Mouse (Mus musculus) adrenal gland, postnatal 10 days (tissue): ENCODE measurements around the gene P3h4. TPM values are rescaled to one million over a fixed set of nuclear protein-coding genes. Genes with fewer than 3 reads are reported as not detected.
"Not testable (repeated sequence)": the region's sequence is repeated elsewhere in the genome, so short reads cannot be mapped to it uniquely, and the experiment has no call there.

Experiments used
- DNase-seq: peaks from one replicate; pipeline ENCODE4 v3.0.0; 2021; ENCODE audit warnings: mixed read lengths
- microRNA-seq: library from miRNA; unstranded; fragments of <30 nt; microRNA quantifications from one replicate; pipeline ENCODE4 v1.2.0, GENCODE M21; 2021
- total RNA-seq, 2 experiments: library from RNA; stranded (reverse); gene quantifications; 2 replicates each; pipeline ENCODE4 v1.2.3; 2021

The P3h4 gene
- total RNA-seq, 2 experiments from 2014 or later = 29.4 to 30.1 TPM

- DNase-seq = not testable (repeated sequence)
Observed at GRCm38 (mm10) chr11:100361059-100361458, 53.6 kb downstream of the P3h4 start.

GRCm38 (mm10) chr11:100360175-100360574 is 54.5 kb downstream of the P3h4 start:
- DNase-seq = no peak

Small RNAs within 50 kb of the gene (microRNA-seq; reads per million reads assigned to microRNA genes)
- not detected for gene Gm27374

Other genes with a start within 250 kb of the P3h4 start
- gene Krt9, start 221.6 kb downstream of the P3h4 start, total RNA-seq = under 1 TPM in 1 of 2 experiments, not detected in 1; 0.21 TPM
- 1 to 10 TPM in 1 of 2 experiments, under 1 TPM in 1; 0.45 to 1.2 TPM for gene Krt14, start 207.3 kb downstream of the P3h4 start, total RNA-seq
- not detected for gene Krt16, start 165.9 kb downstream of the P3h4 start, total RNA-seq
- gene Krt17, start 153.8 kb downstream of the P3h4 start, total RNA-seq = not detected
- not detected for gene Krt42, start 145.0 kb downstream of the P3h4 start, total RNA-seq
- 1,000 to 10,000 TPM in 1 of 2 experiments, 100 to 1,000 TPM in 1; 930 to 1,143 TPM for gene Eif1, start 95.0 kb downstream of the P3h4 start, total RNA-seq
- not detected for gene Gast, start 80.4 kb downstream of the P3h4 start, total RNA-seq
- 10 to 100 TPM; 42.8 to 54.2 TPM for gene Hap1, start 58.7 kb downstream of the P3h4 start, total RNA-seq
- 10 to 100 TPM; 89.6 to 99.0 TPM for gene Jup, start 17.1 kb downstream of the P3h4 start, total RNA-seq
- 10 to 100 TPM; 46.5 to 49.1 TPM for gene Fkbp10, start 861 bp upstream of the P3h4 start, total RNA-seq
- 10 to 100 TPM; 42.6 to 54.8 TPM for gene Nt5c3b, start 27.0 kb upstream of the P3h4 start, total RNA-seq
- 1 to 10 TPM in 1 of 2 experiments, under 1 TPM in 1; 0.81 to 2.1 TPM for gene Klhl10, start 27.1 kb upstream of the P3h4 start, total RNA-seq
- 10 to 100 TPM; 35.0 to 36.3 TPM for gene Klhl11, start 57.9 kb upstream of the P3h4 start, total RNA-seq
- gene Acly, start 113.2 kb upstream of the P3h4 start, total RNA-seq = 100 to 1,000 TPM; 380 to 552 TPM
- gene Ttc25, start 130.8 kb upstream of the P3h4 start, total RNA-seq = 1 to 10 TPM; 1.4 to 1.6 TPM
- gene Cnp, start 160.1 kb upstream of the P3h4 start, total RNA-seq = 10 to 100 TPM; 32.9 to 35.7 TPM
- gene Nkiras2, start 204.4 kb upstream of the P3h4 start, total RNA-seq = 10 to 100 TPM; 44.9 to 54.3 TPM
- gene Dnajc7, start 205.3 kb upstream of the P3h4 start, total RNA-seq = 100 to 1,000 TPM; 212 to 265 TPM